Mouse (Mus musculus) hindbrain, postnatal 0 days (tissue): ENCODE results near the gene Ppil6. TPM values are rescaled to one million over a fixed set of nuclear protein-coding genes. Genes with fewer than 3 reads are reported as not detected.

Experiments used
- ATAC-seq: fragments of 200-750 bp; cut with Nextera tagmentation; 2 replicates; pipeline ENCODE4 v1.8.0; 2017; ENCODE audit warnings: mild to moderate bottlenecking, moderate TSS enrichment, moderate library complexity
- DNase-seq: peaks from one replicate; pipeline ENCODE4 v3.0.0-alpha.2; 2015; ENCODE audit warnings: low spot score
- H3K27ac ChIP-seq: fragments of 300-500 bp; sonication (generic); 2 replicates; pipeline ENCODE4 v1.5.1; 2014; ENCODE audit warnings: mild to moderate bottlenecking
- H3K27me3 ChIP-seq: fragments of 300-500 bp; sonication (generic); 2 replicates; pipeline ENCODE4 v1.6.1; 2014; ENCODE audit warnings: low read length, mixed read lengths; ENCODE audit not compliant: insufficient read depth
- H3K36me3 ChIP-seq: fragments of 300-500 bp; sonication (generic); 2 replicates; pipeline ENCODE4 v1.6.1; 2014; ENCODE audit warnings: low read length, mixed read lengths; ENCODE audit not compliant: insufficient read depth
- H3K4me1 ChIP-seq: fragments of 300-500 bp; sonication (generic); 2 replicates; pipeline ENCODE4 v1.6.1; 2014; ENCODE audit warnings: antibody characterized with exemption, low read length, mixed read lengths; ENCODE audit not compliant: insufficient read depth
- H3K4me2 ChIP-seq: fragments of 300-500 bp; sonication (generic); 2 replicates; pipeline ENCODE4 v1.6.1; 2014; ENCODE audit warnings: low read depth, mild to moderate bottlenecking, low read length, moderate library complexity, mixed read lengths
- H3K4me3 ChIP-seq: fragments of 300-500 bp; sonication (generic); 2 replicates; pipeline ENCODE4 v1.5.1; 2014; ENCODE audit warnings: low read length
- H3K9ac ChIP-seq: fragments of 300-500 bp; sonication (generic); replicated peaks from 2 replicates; pipeline ENCODE4 v1.6.1; 2014; ENCODE audit warnings: mild to moderate bottlenecking, low read length, moderate library complexity, mixed read lengths
- H3K9me3 ChIP-seq: fragments of 300-500 bp; sonication (generic); 2 replicates; pipeline ENCODE4 v1.6.1; 2016; ENCODE audit warnings: low read length, mixed read lengths
- CTCF ChIP-seq: IDR thresholded peaks from 2 replicates; pipeline ENCODE4 v1.5.1; 2016; ENCODE audit warnings: antibody characterized with exemption, control low read depth, low read depth
- WGBS: fragments of 180-500 bp; shearing (Covaris S2); extraction: QIAGEN DNeasy Blood & Tissue Kit; methylation state at CpG from one replicate; pipeline ENCODE4 v1.1.7; 2014; 5-methylcytosine and 5-hydroxymethylcytosine counted together
- polyA plus RNA-seq: library from polyadenylated mRNA; unstranded; fragments of >200 nt; fragmentation: Nextera tagmentation; extraction: Ambion mirVana; gene quantifications from 2 replicates; pipeline ENCODE4 v1.2.1, GENCODE M21; 2015
- total RNA-seq: library from RNA; depleted of rRNA; stranded (reverse); fragments of >200 nt; gene quantifications from 2 replicates; pipeline ENCODE4 v1.2.3, GENCODE M21; 2014

The Ppil6 gene
- total and polyA plus RNA-seq, 2 experiments from 2014 or later: 1.8 to 6.5 TPM

DNA sequence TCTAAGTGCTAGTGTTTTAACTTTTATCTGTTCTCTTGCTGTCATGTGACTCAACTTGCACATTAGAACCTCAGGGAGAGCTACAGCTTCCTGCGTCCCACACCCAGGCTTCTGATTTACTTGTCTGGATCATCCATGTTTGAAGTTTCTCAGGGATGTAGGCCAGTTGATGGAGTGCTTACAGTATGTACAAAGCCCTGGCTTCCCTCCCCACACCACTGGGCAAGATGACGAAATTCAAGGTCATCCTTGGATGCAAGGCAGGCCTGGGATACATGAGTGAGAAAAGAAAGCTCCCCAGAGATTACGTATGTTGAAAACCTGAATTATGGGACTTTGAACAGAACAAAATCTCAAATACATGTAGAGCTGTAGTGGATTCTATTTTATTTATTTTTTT is 37.4 kb upstream of the Ppil6 start:
- no peaks in the 10 kb centered on the region for H3K27me3 ChIP-seq
- peaks cover 20% of the 10 kb centered on the region; the same call in 1 of the 2 replicates for H3K36me3 ChIP-seq
- H3K4me1 ChIP-seq: peaks cover 8% of the 10 kb centered on the region
- no peak for DNase-seq
- ATAC-seq: no peak
- 91% methylated on average over 3 of the region's 3 CpGs for WGBS
- H3K27ac ChIP-seq: no peak overlapping the region
- H3K4me3 ChIP-seq: no peak overlapping the region
- no peak overlapping the region for H3K9ac ChIP-seq
- H3K4me2 ChIP-seq: no peak overlapping the region
- no peaks in the 10 kb centered on the region for H3K9me3 ChIP-seq
- no peak for TF ChIP-seq CTCF

DNA sequence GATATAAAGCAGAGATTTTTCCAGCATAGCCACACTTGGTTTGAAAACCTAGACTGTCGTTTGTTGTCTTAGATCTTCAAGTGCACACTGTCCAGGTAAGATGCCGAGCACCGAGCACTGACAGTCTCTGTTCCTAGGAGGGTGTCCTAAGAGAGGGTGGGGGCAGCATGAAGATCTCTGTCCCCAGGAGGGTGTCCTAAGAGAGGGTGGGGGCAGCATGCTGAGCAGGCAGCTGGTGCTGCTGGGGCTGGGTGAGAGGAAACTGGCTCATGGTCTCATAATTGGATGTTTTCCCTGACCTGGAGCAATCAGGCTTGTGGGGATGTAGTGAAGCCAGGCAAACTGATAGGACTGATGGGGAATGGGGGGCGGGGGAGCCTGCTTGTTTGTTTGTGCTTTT is 30.2 kb upstream of the Ppil6 start:
- no peak overlapping the region for H3K9ac ChIP-seq
- no peak for TF ChIP-seq CTCF

DNA sequence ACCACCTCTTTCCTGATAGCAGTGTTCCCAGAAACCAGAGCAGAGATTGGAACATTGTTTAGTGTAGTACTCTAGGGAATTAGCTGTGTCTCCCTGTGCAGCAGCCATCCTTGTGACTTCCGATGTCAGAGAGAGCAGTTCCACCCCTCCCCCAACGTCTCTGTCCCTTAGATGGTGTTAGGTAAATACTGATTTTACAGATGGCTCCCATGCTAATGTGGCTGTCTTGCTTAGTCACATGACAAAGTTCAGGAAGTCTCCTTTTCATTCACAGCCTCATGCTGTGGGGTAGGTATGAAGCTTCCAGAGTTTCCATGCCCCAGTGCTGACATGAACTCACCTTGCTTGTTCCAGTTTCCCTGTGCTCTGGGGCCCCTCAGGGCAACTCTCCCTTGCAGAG is 29.7 kb upstream of the Ppil6 start:
- Histone ChIP-seq H3K36me3 (peaks cover 19% of the 10 kb centered on the region; the same call in 1 of the 2 replicates), H3K9ac (no peak overlapping the region), H3K4me2 (no peak overlapping the region), H3K27ac (no peak overlapping the region), H3K27me3 (no peaks in the 10 kb centered on the region), H3K4me3 (no peak overlapping the region), H3K4me1 (no peaks in the 10 kb centered on the region), H3K9me3 (no peaks in the 10 kb centered on the region)
- DNase-seq (no peak), ATAC-seq (no peak)
- 31% methylated on average over 2 of the region's 2 CpGs for WGBS
- TF ChIP-seq CTCF: no peak

More for the DNA sequence above, 30.2 kb upstream of the Ppil6 start:
- DNase-seq (no peak), ATAC-seq (no peak)
- Histone ChIP-seq H3K27me3 (no peaks in the 10 kb centered on the region), H3K4me1 (no peaks in the 10 kb centered on the region), H3K36me3 (peaks cover 24% of the 10 kb centered on the region; the same call in 1 of the 2 replicates), H3K4me2 (no peak overlapping the region), H3K27ac (no peak overlapping the region), H3K4me3 (no peak overlapping the region), H3K9me3 (no peaks in the 10 kb centered on the region)
- 84% methylated on average over 4 of the region's 4 CpGs for WGBS

DNA sequence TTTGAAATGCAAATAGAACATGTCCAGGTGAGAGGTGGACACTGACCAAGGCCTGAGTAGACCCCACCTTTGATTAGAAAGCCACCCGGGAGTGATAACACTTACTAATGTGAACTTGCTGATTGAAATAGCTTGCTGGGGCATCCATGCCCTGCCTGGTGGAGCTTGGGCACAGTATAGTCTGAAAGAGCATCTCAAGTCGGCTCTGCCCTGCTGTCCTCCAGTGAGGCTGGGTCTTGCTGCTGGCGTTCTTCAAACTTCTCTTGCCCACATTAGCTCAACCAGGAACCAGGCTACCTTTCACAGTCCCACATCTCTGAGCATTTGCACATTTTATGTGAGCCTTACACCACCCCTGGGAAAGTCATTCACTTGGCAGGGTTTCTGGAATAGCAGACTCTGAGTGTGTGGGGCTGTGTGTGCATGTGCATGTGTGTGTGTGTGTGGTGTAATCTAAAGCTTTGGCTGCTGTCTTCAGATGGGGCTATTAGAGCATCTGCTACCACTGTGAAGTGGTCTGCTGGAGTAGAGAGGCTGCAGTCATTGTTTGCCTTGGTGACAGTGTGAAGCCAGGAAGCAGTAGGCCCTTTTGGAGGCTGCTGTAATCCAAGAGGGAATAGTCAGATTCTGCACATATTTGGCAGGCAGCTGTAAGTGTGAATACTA is 29.0 kb upstream of the Ppil6 start:
- TF ChIP-seq CTCF: no peak
- no peaks in the 10 kb centered on the region for H3K4me1 ChIP-seq
- H3K4me3 ChIP-seq: no peak overlapping the region
- H3K4me2 ChIP-seq: no peak overlapping the region
- H3K27me3 ChIP-seq: no peaks in the 10 kb centered on the region
- ATAC-seq (0 out of 2 replicates have a peak, but pooled peaks have one; percentile 7), DNase-seq (no peak)
- peaks cover 12% of the 10 kb centered on the region; the same call in 1 of the 2 replicates for H3K36me3 ChIP-seq
- H3K9me3 ChIP-seq: no peaks in the 10 kb centered on the region
- no peak overlapping the region for H3K9ac ChIP-seq
- WGBS: 86% methylated on average over 3 of the region's 3 CpGs
- peak overlapping the region; percentile 32; the same call in 1 of the 2 replicates for H3K27ac ChIP-seq

DNA sequence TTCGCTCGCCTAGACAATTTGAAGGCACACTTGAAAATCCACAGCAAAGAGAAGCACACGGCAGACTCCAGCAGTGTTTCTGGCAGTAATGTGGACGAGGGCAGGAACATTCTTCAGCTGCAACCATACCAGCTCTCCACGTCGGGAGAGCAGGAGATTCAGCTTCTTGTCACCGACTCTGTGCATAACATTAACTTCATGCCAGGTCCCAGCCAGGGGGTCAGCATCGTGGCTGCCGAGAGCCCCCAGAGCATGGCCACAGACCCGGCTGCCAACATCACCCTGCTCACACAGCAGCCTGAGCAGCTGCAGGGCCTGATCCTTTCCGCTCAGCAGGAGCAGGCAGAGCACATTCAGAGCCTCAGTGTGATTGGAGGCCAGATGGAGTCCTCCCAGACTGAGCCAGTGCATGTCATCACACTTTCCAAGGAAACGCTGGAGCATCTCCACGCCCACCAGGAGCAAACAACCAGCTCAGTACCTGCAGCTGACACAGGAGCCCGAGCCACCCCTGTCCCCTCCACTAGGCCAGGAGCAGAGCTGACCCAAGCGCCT is 25.8 kb upstream of the Ppil6 start:
- peak; percentile 80 for ATAC-seq
- WGBS: 25% methylated on average over 15 of the region's 15 CpGs
- DNase-seq: peak; percentile 58
- Histone ChIP-seq H3K4me1 (no peaks in the 10 kb centered on the region), H3K4me2 (no peak overlapping the region), H3K27ac (peak overlapping the region; percentile 45), H3K9me3 (no peaks in the 10 kb centered on the region), H3K36me3 (peaks cover 5% of the 10 kb centered on the region; the same call in 1 of the 2 replicates), H3K9ac (no peak overlapping the region), H3K4me3 (no peak overlapping the region), H3K27me3 (no peaks in the 10 kb centered on the region)
- TF ChIP-seq CTCF: no peak

DNA sequence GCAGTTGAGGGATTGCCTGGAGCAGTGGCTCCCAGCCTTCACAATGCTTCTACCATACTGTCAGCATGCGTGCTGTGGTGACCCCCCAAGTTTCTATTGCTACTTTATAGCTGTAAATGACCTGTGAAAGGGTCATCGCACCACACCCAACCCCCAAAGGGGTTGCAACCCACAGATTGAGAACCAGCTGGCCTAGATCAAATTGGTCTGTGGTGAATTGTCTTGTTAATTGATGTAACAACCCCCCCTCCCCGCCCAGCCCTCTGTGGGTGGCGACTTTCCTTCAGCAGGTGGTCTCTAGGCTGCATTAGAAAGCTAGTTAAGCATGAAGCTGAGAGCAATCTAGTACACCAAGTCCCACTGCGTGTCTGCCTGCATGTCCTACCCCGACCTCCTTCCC is 22.9 kb upstream of the Ppil6 start:
- H3K9me3 ChIP-seq: no peaks in the 10 kb centered on the region
- peaks cover 5% of the 10 kb centered on the region; the same call in 1 of the 2 replicates for H3K36me3 ChIP-seq
- H3K27me3 ChIP-seq: no peaks in the 10 kb centered on the region
- 30% methylated on average over 6 of the region's 6 CpGs for WGBS
- ATAC-seq (no peak), DNase-seq (no peak)
- H3K4me1 ChIP-seq: no peaks in the 10 kb centered on the region
- no peak overlapping the region for H3K9ac ChIP-seq
- H3K4me2 ChIP-seq: no peak overlapping the region
- no peak overlapping the region for H3K4me3 ChIP-seq
- no peak for TF ChIP-seq CTCF
- no peak overlapping the region for H3K27ac ChIP-seq

DNA sequence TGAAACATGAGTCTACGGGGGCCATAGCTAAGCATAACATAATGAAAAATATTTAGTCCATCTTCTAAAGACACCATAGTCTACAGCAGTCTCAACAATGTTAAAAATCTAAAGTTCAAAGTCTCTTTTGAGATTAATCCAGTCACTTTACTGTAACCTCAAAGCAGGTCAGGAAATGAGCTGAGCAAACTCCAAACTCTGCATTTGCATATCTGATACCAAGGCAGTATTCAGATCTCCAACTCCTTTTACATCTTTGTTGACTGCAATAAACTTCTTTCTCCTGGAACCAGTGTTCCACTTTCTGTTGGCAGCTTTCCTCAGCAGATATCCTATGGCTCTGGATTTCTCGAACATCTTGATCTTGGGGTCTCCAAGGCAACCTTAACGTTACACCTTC is 19.5 kb upstream of the Ppil6 start:
- DNase-seq: no peak
- no peak for ATAC-seq
- WGBS: 83% methylated on average over 3 of the region's 3 CpGs
- no peak overlapping the region for H3K4me3 ChIP-seq
- H3K9me3 ChIP-seq: no peaks in the 10 kb centered on the region
- H3K9ac ChIP-seq: no peak overlapping the region
- no peaks in the 10 kb centered on the region for H3K27me3 ChIP-seq
- no peak overlapping the region for H3K4me2 ChIP-seq
- no peaks in the 10 kb centered on the region for H3K36me3 ChIP-seq
- no peak for TF ChIP-seq CTCF
- H3K4me1 ChIP-seq: no peaks in the 10 kb centered on the region
- no peak overlapping the region for H3K27ac ChIP-seq
